Mouse (Mus musculus) liver, embryonic 16.5 days (tissue): Measurements from ENCODE around the gene Klhl3. TPM values are rescaled to one million over a fixed set of nuclear protein-coding genes. Genes with fewer than 3 reads are reported as not detected.

Source experiments
- ATAC-seq: fragments of 200-750 bp; cut with Nextera tagmentation; 2 replicates; pipeline ENCODE4 v1.8.0; 2017; ENCODE audit warnings: low read depth, mild to moderate bottlenecking, moderate number of reproducible peaks, moderate library complexity
- H3K27ac ChIP-seq: fragments of 300-500 bp; sonication (generic); 2 replicates; pipeline ENCODE4 v1.5.1; 2014; ENCODE audit warnings: mild to moderate bottlenecking, low read length
- H3K27me3 ChIP-seq: fragments of 300-500 bp; sonication (generic); 2 replicates; pipeline ENCODE4 v1.6.1; 2014; ENCODE audit warnings: low read depth, low read length, mixed read lengths; ENCODE audit not compliant: control insufficient read depth, insufficient read depth
- H3K36me3 ChIP-seq: fragments of 300-500 bp; sonication (generic); 2 replicates; pipeline ENCODE4 v1.6.1; 2014; ENCODE audit warnings: mild to moderate bottlenecking; ENCODE audit not compliant: control insufficient read depth, insufficient read depth
- H3K4me1 ChIP-seq: fragments of 300-500 bp; sonication (generic); 2 replicates; pipeline ENCODE4 v1.6.1; 2014; ENCODE audit warnings: low read depth, low read length, mixed read lengths; ENCODE audit not compliant: control insufficient read depth
- H3K4me2 ChIP-seq: fragments of 300-500 bp; sonication (generic); 2 replicates; pipeline ENCODE4 v1.6.1; 2014; ENCODE audit warnings: low read depth, low read length, mixed read lengths
- H3K4me3 ChIP-seq: fragments of 300-500 bp; sonication (generic); 2 replicates; pipeline ENCODE4 v1.5.1; 2014; ENCODE audit warnings: low read depth, mild to moderate bottlenecking, low read length
- H3K9ac ChIP-seq: fragments of 300-500 bp; sonication (generic); 2 replicates; pipeline ENCODE4 v1.6.1; 2014; ENCODE audit warnings: low read depth, low read length
- H3K9me3 ChIP-seq: fragments of 300-500 bp; sonication (generic); replicated peaks from 2 replicates; pipeline ENCODE4 v1.6.1; 2016; ENCODE audit warnings: low read length; ENCODE audit not compliant: control insufficient read depth
- WGBS: fragments of 180-500 bp; shearing (Covaris S2); extraction: QIAGEN DNeasy Blood & Tissue Kit; methylation state at CpG from one replicate; pipeline ENCODE4 v1.1.7; 2014; ENCODE audit not compliant: insufficient replicate concordance; 5-methylcytosine and 5-hydroxymethylcytosine counted together
- polyA plus RNA-seq: library from polyadenylated mRNA; unstranded; fragments of >200 nt; fragmentation: Nextera tagmentation; extraction: Ambion mirVana; gene quantifications from 2 replicates; pipeline ENCODE4 v1.2.1, GENCODE M21; 2015

Gene Klhl3
- polyA plus RNA-seq, 1 experiment from 2014 or later: 1.6 TPM

GRCm38 (mm10) chr13:58034507-58034906 is 78.9 kb downstream of the Klhl3 start:
- WGBS: 38% methylated on average over 6 of the region's 6 CpGs
- Histone ChIP-seq H3K4me2 (no peak overlapping the region), H3K36me3 (no peaks in the 10 kb centered on the region), H3K4me3 (no peak overlapping the region), H3K9me3 (no peaks in the 10 kb centered on the region), H3K4me1 (no peaks in the 10 kb centered on the region), H3K27me3 (no peaks in the 10 kb centered on the region), H3K27ac (no peak overlapping the region), H3K9ac (no peak overlapping the region)
- no peak for ATAC-seq

- Histone ChIP-seq H3K4me1 (no peaks in the 10 kb centered on the region), H3K4me2 (no peak overlapping the region), H3K9me3 (no peaks in the 10 kb centered on the region), H3K27me3 (no peaks in the 10 kb centered on the region), H3K9ac (no peak overlapping the region), H3K27ac (no peak overlapping the region), H3K4me3 (no peak overlapping the region), H3K36me3 (no peaks in the 10 kb centered on the region)
- no peak for ATAC-seq
- WGBS: 37% methylated on average over 6 of the region's 6 CpGs
Measured at GRCm38 (mm10) chr13:58031755-58032154, 81.6 kb downstream of the Klhl3 start.

- H3K36me3 ChIP-seq: no peaks in the 10 kb centered on the region
- H3K9ac ChIP-seq: no peak overlapping the region
- no peaks in the 10 kb centered on the region for H3K4me1 ChIP-seq
- H3K27me3 ChIP-seq: no peaks in the 10 kb centered on the region
- WGBS: 64% methylated on average over 8 of the region's 8 CpGs
- no peak overlapping the region for H3K4me3 ChIP-seq
- ATAC-seq: no peak
- H3K27ac ChIP-seq: no peak overlapping the region
- no peak overlapping the region for H3K4me2 ChIP-seq
- no peaks in the 10 kb centered on the region for H3K9me3 ChIP-seq
Measured at GRCm38 (mm10) chr13:58027115-58027514, 86.3 kb downstream of the Klhl3 start.

- no peak overlapping the region for H3K4me2 ChIP-seq
- no peaks in the 10 kb centered on the region for H3K27me3 ChIP-seq
- no peak overlapping the region for H3K9ac ChIP-seq
- no peak overlapping the region for H3K27ac ChIP-seq
- H3K4me3 ChIP-seq: no peak overlapping the region
- H3K36me3 ChIP-seq: no peaks in the 10 kb centered on the region
- no peak for ATAC-seq
- no peaks in the 10 kb centered on the region for H3K9me3 ChIP-seq
- H3K4me1 ChIP-seq: no peaks in the 10 kb centered on the region
- 74% methylated on average over 16 of the region's 16 CpGs for WGBS
Measured at GRCm38 (mm10) chr13:58025701-58026414, 87.5 kb downstream of the Klhl3 start.

GRCm38 (mm10) chr13:58023726-58024453 is 89.5 kb downstream of the Klhl3 start:
- Histone ChIP-seq H3K36me3 (no peaks in the 10 kb centered on the region), H3K4me2 (no peak overlapping the region), H3K9me3 (no peaks in the 10 kb centered on the region), H3K27ac (no peak overlapping the region), H3K4me3 (no peak overlapping the region), H3K9ac (no peak overlapping the region), H3K27me3 (no peaks in the 10 kb centered on the region), H3K4me1 (no peaks in the 10 kb centered on the region)
- 59% methylated on average over 8 of the region's 8 CpGs for WGBS
- ATAC-seq: no peak

GRCm38 (mm10) chr13:58023001-58023560 is 90.3 kb downstream of the Klhl3 start:
- Histone ChIP-seq H3K9me3 (no peaks in the 10 kb centered on the region), H3K4me3 (no peak overlapping the region), H3K27me3 (no peaks in the 10 kb centered on the region), H3K4me1 (no peaks in the 10 kb centered on the region), H3K4me2 (no peak overlapping the region), H3K9ac (no peak overlapping the region), H3K36me3 (no peaks in the 10 kb centered on the region), H3K27ac (no peak overlapping the region)
- WGBS: 64% methylated on average over 9 of the region's 9 CpGs
- no peak for ATAC-seq

- no peaks in the 10 kb centered on the region for H3K9me3 ChIP-seq
- no peak overlapping the region for H3K4me3 ChIP-seq
- H3K27me3 ChIP-seq: no peaks in the 10 kb centered on the region
- H3K4me1 ChIP-seq: no peaks in the 10 kb centered on the region
- H3K27ac ChIP-seq: no peak overlapping the region
- H3K9ac ChIP-seq: no peak overlapping the region
- H3K4me2 ChIP-seq: no peak overlapping the region
- WGBS: 31% methylated on average over 10 of the region's 10 CpGs
- no peak for ATAC-seq
- no peaks in the 10 kb centered on the region for H3K36me3 ChIP-seq
Measured at GRCm38 (mm10) chr13:58020428-58020827, 93.0 kb downstream of the Klhl3 start.

GRCm38 (mm10) chr13:58017298-58017697 is 96.1 kb downstream of the Klhl3 start:
- Histone ChIP-seq H3K4me3 (no peak overlapping the region), H3K27ac (no peak overlapping the region), H3K36me3 (no peaks in the 10 kb centered on the region), H3K9me3 (no peaks in the 10 kb centered on the region), H3K4me1 (no peaks in the 10 kb centered on the region), H3K4me2 (no peak overlapping the region), H3K27me3 (no peaks in the 10 kb centered on the region), H3K9ac (no peak overlapping the region)
- no peak for ATAC-seq
- 53% methylated on average over 6 of the region's 6 CpGs for WGBS
